Mouse (Mus musculus) cortical plate, adult 2 months (tissue): ENCODE data around the gene Zfp507.

Experiments used
- CTCF ChIP-seq: fragments of 200-500 bp; IDR thresholded peaks from 2 replicates; pipeline ENCODE4 v1.5.1; 2011; ENCODE audit warnings: mild to moderate bottlenecking, control low read depth, low read length; ENCODE audit not compliant: insufficient read depth; ENCODE audit errors: extremely low read depth
- POLR2A ChIP-seq: fragments of 200-500 bp; IDR thresholded peaks from 2 replicates; pipeline ENCODE4 v1.6.1; 2011; ENCODE audit warnings: mild to moderate bottlenecking, low read length, control low read depth; ENCODE audit not compliant: insufficient read depth; ENCODE audit errors: extremely low read depth

DNA sequence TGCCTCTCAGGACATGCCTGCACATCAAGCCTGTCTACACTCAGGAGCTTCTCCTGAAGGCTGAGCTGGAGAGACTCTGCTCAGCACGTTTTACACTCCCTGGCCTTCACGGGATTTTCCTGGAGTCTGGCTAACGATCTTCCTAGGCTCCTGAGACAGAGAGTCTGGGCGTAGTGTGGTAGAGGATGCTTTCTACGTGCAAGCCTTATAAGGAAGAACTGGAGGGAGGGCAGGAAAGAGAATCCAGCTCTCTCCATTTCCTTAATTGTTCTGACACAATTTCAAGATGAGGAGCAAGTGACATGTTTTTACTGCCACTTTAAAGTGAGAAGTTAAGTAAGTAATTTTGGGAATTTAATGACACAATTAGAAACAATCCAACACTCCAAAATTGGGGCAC, 60.9 kb downstream of the Zfp507 start:
- TF ChIP-seq POLR2A, result no peak
- TF ChIP-seq CTCF, result no peak
